Mouse (Mus musculus): ENCODE results near the gene Tob1.

GRCm38 (mm10) chr11:94216247-94216646, 5.0 kb downstream of the Tob1 start:
- TF ChIP-seq CTCF (IDR thresholded peaks at IDR 0.05; ENCODE audit: control insufficient read depth, insufficient read depth, insufficient read length) (no peak), MYOG (IDR thresholded peaks at IDR 0.05; ENCODE audit: control insufficient read depth, extremely low read depth, insufficient read length) (no peak), USF1 (IDR thresholded peaks at IDR 0.05; ENCODE audit: low read depth) (no peak), FOSL1 (IDR thresholded peaks at IDR 0.05; ENCODE audit: insufficient read depth, low read length, poor library complexity, severe bottlenecking) (no peak)
